Mouse (Mus musculus) liver, adult (tissue): Measurements from ENCODE around the gene Ddn.

Source experiments
- GATA4 ChIP-seq: IDR thresholded peaks from 2 replicates; pipeline ENCODE4 v1.6.1; 2014; ENCODE audit warnings: mild to moderate bottlenecking, low read length; ENCODE audit not compliant: insufficient replicate concordance

Ddn gene

GRCm38 (mm10) chr15:98772511-98773211 lies 36.6 kb downstream of the Ddn start:
- no peak for TF ChIP-seq GATA4

GRCm38 (mm10) chr15:98771813-98772425 lies 37.4 kb downstream of the Ddn start:
- TF ChIP-seq GATA4 = no peak

- TF ChIP-seq GATA4 = no peak
These were observed 41.0 kb downstream of the Ddn start for GRCm38 (mm10) chr15:98768259-98768658.

GRCm38 (mm10) chr15:98765929-98766328 lies 43.4 kb downstream of the Ddn start:
- no peak for TF ChIP-seq GATA4

- TF ChIP-seq GATA4 = no peak
These were observed 46.4 kb downstream of the Ddn start, which contains the start of gene Arf3 for GRCm38 (mm10) chr15:98762670-98763529. Gene Arf3, minus strand, starts transcription at chr15:98763214.

GRCm38 (mm10) chr15:98762201-98762621 lies 47.1 kb downstream of the Ddn start:
- TF ChIP-seq GATA4 = no peak

GRCm38 (mm10) chr15:98754125-98754524 lies 55.2 kb downstream of the Ddn start:
- no peak for TF ChIP-seq GATA4
